Mouse (Mus musculus) megakaryocyte, embryonic 14.5 days (primary cell): ENCODE measurements around the gene Klra4.

Source experiments
- FLI1 ChIP-seq: IDR thresholded peaks from 2 replicates; pipeline ENCODE4 v1.6.1; 2012; ENCODE audit warnings: low read length, inconsistent platforms, mixed read lengths
- GATA1 ChIP-seq: IDR thresholded peaks from 3 replicates; pipeline ENCODE4 v1.6.1; 2012; ENCODE audit warnings: mixed read lengths, low read length, inconsistent platforms, borderline replicate concordance

GRCm38 (mm10) chr6:130065196-130065595, 1.9 kb downstream of the Klra4 start:
- TF ChIP-seq GATA1 (no peak), FLI1 (no peak)
